Mouse (Mus musculus) heart, postnatal 0 days (tissue): ENCODE data around the gene Igf1r.

Experiments
- CTCF ChIP-seq: IDR thresholded peaks from 2 replicates; pipeline ENCODE4 v1.5.1; 2016; ENCODE audit warnings: antibody characterized with exemption, control low read depth, low read depth
- EP300 ChIP-seq: IDR thresholded peaks from 2 replicates; pipeline ENCODE4 v1.6.1; 2016; ENCODE audit warnings: antibody characterized with exemption, low read depth

DNA sequence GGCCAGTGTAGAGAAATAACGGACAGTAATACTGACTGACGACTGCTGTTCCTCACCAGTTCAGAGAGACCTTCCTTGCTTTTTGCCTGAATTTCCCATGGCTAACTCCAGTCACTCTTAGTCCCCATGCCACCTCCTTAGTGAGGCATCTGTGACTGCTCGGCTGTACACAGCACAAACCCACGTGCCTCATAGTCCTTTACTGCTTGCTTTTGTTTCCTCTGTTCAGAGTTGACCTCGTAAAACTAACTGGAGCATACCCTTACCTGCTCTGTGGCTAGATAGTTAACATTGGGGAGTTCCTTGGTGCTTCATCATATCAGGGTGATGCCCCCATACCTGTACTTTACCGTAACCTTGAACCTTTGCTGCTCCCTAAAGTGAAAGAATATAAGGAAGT lies 143.8 kb downstream of the Igf1r start:
- no peak for TF ChIP-seq CTCF
- TF ChIP-seq EP300, result no peak
